Mouse (Mus musculus) right cerebral cortex, postnatal 14 days (tissue): ENCODE measurements around the gene Gpank1.
"Not testable (repeated sequence)": the region's sequence is repeated elsewhere in the genome, so short reads cannot be mapped to it uniquely, and the experiment has no call there.

Experiments
- DNase-seq: peaks from one replicate; pipeline ENCODE4 v3.0.0; 2022

Gpank1 gene

GRCm38 (mm10) chr17:35100196-35100765, 21.0 kb upstream of the Gpank1 start:
- no peak for DNase-seq

- DNase-seq: no peak
Measured at GRCm38 (mm10) chr17:35101161-35101560, 20.1 kb upstream of the Gpank1 start.

- DNase-seq: no peak
Measured at GRCm38 (mm10) chr17:35102299-35102698, 19.0 kb upstream of the Gpank1 start.

DNA sequence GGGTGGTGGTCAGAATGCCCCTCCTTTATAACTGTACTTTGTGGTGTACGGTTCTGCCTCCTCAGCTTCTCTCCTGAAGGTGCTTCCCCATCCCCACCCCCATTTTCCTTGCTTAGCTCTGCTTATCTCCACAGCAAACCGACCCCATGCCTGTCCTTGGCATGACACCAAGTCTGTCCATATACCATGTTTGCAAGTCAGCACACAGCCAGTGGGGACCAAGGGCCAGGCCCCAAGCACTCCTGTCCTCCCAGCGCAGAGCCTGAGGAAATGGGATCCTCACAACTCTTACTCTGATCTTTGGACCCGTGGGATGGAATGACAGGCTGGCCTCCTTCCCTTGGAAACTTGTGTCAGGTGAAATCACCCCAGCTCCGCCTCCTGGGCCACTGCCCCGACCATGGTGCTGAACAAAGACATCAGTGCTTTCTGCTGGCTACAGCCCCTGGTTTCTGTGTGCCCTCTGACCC, 18.0 kb upstream of the Gpank1 start:
- DNase-seq: no peak

GRCm38 (mm10) chr17:35104079-35104478, 17.2 kb upstream of the Gpank1 start:
- DNase-seq: no peak

DNA sequence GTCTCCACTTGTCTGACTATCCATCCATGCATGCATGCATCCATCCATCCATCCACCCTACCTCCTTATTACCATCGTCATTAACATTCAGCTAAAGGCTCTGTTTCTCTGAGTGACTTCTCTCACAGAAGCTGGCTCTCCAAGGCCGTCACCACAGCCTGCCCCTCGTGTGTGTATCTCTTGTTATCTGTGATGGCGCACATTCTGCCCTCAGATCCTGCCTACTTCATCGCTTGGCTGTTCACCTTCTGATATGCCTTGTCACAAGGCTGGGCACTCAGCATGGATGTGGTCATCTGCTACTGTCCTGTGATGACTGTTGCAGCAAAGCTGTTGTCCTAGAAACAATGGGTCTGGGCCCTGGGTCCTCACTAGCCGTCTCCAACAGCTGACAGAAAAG, 16.5 kb upstream of the Gpank1 start:
- no peak for DNase-seq

DNA sequence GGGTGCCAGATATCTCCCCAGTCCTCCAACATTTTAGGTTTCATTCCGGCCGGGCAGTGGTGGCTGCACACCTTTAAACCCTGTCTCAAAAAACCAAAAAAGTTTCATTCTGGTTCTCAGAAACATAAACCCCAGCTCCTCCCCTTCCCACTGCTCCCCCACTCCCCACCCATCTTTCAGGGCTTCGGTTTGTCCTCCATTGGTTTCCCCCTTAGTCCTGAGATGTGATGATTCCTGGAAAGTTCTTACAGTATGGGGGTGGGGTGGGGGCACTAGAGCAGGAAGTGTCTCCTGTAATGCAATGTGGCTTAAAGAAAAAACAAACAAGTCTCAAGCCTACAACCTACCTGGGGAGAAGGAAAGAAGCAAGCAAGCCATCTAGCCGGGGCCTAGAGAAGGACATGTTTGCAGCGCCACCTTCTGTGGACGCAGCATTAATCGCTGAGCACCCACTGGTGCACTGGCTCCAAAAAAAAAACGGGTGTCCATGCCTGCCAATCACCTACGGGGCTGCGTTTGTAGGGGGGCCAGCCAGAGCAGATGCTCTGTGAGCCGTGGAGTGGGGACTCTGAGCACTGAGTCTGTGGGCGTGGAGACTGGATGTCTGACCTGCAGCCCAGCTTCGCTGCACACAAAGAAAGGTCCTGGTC, 15.4 kb upstream of the Gpank1 start:
- DNase-seq: peak; percentile 43

GRCm38 (mm10) chr17:35106522-35106921, 14.7 kb upstream of the Gpank1 start:
- DNase-seq: no peak

- no peak for DNase-seq
Measured at GRCm38 (mm10) chr17:35108097-35108496, 13.2 kb upstream of the Gpank1 start, which contains the start of gene Ly6g5c. Gene Ly6g5c (plus strand): TSS chr17:35108279.

- DNase-seq: no peak
Measured at GRCm38 (mm10) chr17:35111774-35112173, 9.5 kb upstream of the Gpank1 start.

- DNase-seq: no peak
Measured at GRCm38 (mm10) chr17:35115046-35116019, 5.9 kb upstream of the Gpank1 start, which contains the start of gene Ly6g5b. Gene Ly6g5b (minus strand): TSS chr17:35115428.

- DNase-seq: no peak
Measured at GRCm38 (mm10) chr17:35120745-35121142, 511 bp upstream of the Gpank1 start.

GRCm38 (mm10) chr17:35121871-35122303, 632 bp downstream of the Gpank1 start, which contains the start of gene Csnk2b:
Gene Csnk2b (minus strand): TSS chr17:35122053.
- DNase-seq: peak; percentile 60

DNA sequence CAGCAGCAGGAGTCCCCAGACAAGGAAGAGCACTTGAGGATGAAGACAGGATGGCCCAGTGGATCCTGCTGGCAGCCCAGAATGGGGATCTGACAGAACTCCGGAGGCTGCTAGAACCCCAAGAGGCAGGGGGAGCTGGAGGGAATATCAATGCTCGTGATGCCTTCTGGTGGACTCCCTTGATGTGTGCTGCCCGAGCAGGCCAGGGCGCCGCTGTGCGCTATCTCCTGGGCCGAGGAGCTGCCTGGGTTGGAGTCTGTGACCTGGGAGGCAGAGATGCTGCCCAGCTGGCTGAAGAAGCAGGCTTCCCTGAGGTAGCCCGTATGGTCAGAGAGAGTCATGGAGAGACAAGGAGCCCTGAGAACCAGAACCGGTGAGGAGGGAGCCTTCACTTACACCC, 2.0 kb downstream of the Gpank1 start:
- DNase-seq: not testable (repeated sequence)

- not testable (repeated sequence) for DNase-seq
Measured at GRCm38 (mm10) chr17:35124261-35124896, 3.1 kb downstream of the Gpank1 start.

DNA sequence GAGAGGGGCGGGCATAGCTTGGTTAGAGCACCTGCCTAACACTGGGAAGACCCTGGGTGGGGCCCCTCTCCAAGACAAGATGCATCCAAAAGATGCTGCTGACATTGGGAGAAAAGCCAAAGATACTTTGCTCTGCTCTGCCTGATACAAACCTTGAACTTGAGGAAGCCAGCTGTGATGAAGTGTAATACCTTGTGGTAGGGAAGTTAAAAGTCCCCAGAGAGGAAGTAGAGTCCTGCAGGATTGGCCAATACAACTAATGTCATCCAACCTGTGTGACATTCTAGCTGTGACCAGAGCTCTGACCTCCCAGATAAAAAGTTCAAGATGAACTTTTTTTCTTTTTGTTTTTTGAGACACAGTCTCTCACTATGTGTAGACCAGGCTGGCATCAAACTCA, 3.8 kb downstream of the Gpank1 start:
- no peak for DNase-seq

GRCm38 (mm10) chr17:35125578-35125977, 4.3 kb downstream of the Gpank1 start:
- DNase-seq: no peak

DNA sequence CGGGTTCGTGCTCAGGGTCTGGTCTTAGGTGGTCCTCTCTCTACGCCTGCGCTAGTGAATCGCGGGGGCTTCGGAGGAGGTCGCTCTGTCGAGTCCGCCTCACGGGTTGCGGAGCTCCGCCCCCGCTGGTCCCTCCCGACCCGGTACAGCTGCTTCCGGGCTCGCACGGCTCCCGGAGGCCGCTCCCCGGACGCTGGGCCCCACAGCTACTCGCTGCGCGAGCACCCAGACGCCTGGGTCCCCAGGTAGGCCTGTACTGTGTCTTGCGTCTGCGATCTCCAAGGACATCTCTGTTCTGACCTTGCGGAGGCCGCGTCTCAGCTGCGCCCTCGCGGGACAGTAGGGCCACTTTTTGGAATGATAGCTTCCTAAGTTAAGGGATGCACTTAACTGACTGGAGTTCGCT, 5.0 kb downstream of the Gpank1 start, which contains the start of gene D17H6S53E:
Gene D17H6S53E, plus strand, starts transcription at position 168 of the 406 bp plus-strand sequence.
- DNase-seq: peak; percentile 73

DNA sequence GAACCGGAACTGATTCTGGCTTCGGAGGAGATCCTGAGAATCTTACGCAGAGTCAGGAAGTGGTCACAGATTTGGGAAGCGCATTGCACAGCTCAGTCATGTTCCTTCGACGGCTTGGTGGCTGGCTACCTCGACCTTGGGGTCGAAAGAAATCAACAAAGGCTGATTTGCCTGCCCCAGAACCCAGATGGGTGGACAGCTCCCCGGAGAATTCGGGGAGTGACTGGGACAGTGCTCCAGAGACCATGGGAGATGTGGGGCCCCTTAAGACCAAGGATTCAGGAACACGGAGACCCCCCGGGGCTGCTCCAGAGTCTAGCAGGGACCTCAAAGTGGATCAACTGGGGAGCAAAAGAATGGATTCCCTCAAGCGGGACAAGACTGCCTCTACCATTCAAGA, 5.8 kb downstream of the Gpank1 start:
- no peak for DNase-seq

- no peak for DNase-seq
Measured at GRCm38 (mm10) chr17:35128996-35129395, 7.7 kb downstream of the Gpank1 start.

DNA sequence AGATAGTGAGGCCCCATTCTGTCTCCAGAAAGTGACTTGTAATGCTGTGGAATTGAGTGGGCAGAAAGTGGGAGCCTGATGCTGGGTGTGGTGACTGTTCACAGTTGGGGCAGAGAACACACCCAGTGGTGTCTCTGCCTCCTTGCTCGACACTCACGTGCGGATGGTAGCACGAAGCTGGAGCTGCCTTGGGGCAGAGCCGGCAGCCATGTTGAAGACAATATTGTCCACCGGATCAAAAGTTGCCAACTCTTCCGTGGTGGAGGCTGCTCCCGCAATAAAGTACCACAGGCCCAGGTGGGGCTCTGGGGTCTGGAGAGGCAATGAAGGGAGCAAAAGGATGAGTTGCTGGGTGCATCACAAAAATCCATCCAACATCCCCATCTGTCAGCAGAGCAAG, 9.8 kb downstream of the Gpank1 start:
- no peak for DNase-seq

GRCm38 (mm10) chr17:35131500-35132173, 10.4 kb downstream of the Gpank1 start, which contains the start of gene Apom:
Gene Apom (minus strand): TSS chr17:35132050.
- no peak for DNase-seq
